Comparison of ENCODE assay signal across 21 mouse cellular contexts in genomic region chr5:35627307-35627840, GRCm38 (mm10). TPM values are rescaled to one million over a fixed set of nuclear protein-coding genes. Genes with fewer than 3 reads are reported as not detected.
DNase-seq lines count a peak whose midpoint lies in the region; ATAC-seq and TF ChIP-seq lines count a peak whose summit lies in the region.
"Had no signal": no experiment of that assay in that cellular context is flagged by ENCODE, and none has a peak within 500 bp of the region (broad histone marks: within the 10 kb centered on the region; RNA-seq: fewer than 3 reads in every experiment).

No protein-coding gene starts in this region.

- H3K4me1 ChIP-seq in liver, adult 2 months (ENCODE audit: control insufficient read depth, insufficient read depth, low read length) = no peaks in the 10 kb centered on the region
- no peaks in the 10 kb centered on the region for H3K4me1 ChIP-seq in liver, embryonic 12.5 days
- H3K4me1 ChIP-seq in thymus, adult 2 months (replicated peaks; ENCODE audit: control insufficient read depth, insufficient read depth, low read length) = no peaks in the 10 kb centered on the region
- H3K4me1 ChIP-seq: hindbrain, embryonic 12.5 days; neural tube, embryonic 13.5 days had no signal

- peak; percentile 60 for TF ChIP-seq CTCF in liver, adult 2 months (IDR thresholded peaks at IDR 0.05; ENCODE audit: low read depth, low read length)
- peak; percentile 43; the same call in 1 of the 2 replicates for TF ChIP-seq CTCF in thymus, adult 2 months (IDR thresholded peaks at IDR 0.05; ENCODE audit: borderline replicate concordance, control insufficient read depth, extremely low read depth, insufficient read depth, low read length, poor library complexity)

- no peaks in the 10 kb centered on the region for H3K9me3 ChIP-seq in liver, embryonic 12.5 days (replicated peaks)
- H3K9me3 ChIP-seq: G1E; heart, embryonic 13.5 days; hindbrain, embryonic 12.5 days; neural tube, embryonic 13.5 days had no signal

- DNase-seq in heart, adult 11 months = peak; percentile 90
- no peak for DNase-seq in heart, postnatal 36 days
- no peak for DNase-seq in liver, adult 2 months (ENCODE audit: extremely low read depth, low read depth, low spot score)
- no peak for DNase-seq in thymus, adult 2 months
- no peak for DNase-seq in thymus, postnatal 14 days
- no peak for DNase-seq in embryo, embryonic 11 days
- DNase-seq: adrenal gland, adult 8-10 months; cerebellum, adult 9-10 months; gastrocnemius, postnatal 14 days; kidney, postnatal 36 days; left cerebral cortex, postnatal 4 days; right cerebral cortex, postnatal 25 days; thymus, postnatal 36 days had no signal

- no peaks in the 10 kb centered on the region for H3K79me2 ChIP-seq in liver, adult 2 months (ENCODE audit: control insufficient read depth, insufficient read depth, low read length)

- intact Hi-C loops in heart, postnatal 36 days (cut with DNase I) = no loop called here

- H3K9ac ChIP-seq in liver, adult 2 months (ENCODE audit: low read depth, low read length) = no peak overlapping the region
- no peak overlapping the region for H3K9ac ChIP-seq in liver, embryonic 12.5 days
- H3K9ac ChIP-seq: heart, embryonic 13.5 days; hindbrain, embryonic 12.5 days; neural tube, embryonic 13.5 days had no signal

- H3K27ac ChIP-seq in liver, adult 2 months (replicated peaks; ENCODE audit: insufficient read depth, low read depth, low read length) = no peak overlapping the region
- no peak overlapping the region for H3K27ac ChIP-seq in liver, embryonic 12.5 days
- no peak overlapping the region for H3K27ac ChIP-seq in thymus, adult 2 months (ENCODE audit: control insufficient read depth, insufficient read depth, low read length)
- H3K27ac ChIP-seq: heart, embryonic 13.5 days; hindbrain, embryonic 12.5 days; neural tube, embryonic 13.5 days had no signal

- no peaks in the 10 kb centered on the region for H3K27me3 ChIP-seq in liver, adult 2 months (ENCODE audit: control insufficient read depth, insufficient read depth, low read length)
- no peaks in the 10 kb centered on the region for H3K27me3 ChIP-seq in liver, embryonic 12.5 days (replicated peaks)
- no peaks in the 10 kb centered on the region for H3K27me3 ChIP-seq in thymus, adult 2 months (ENCODE audit: control insufficient read depth, insufficient read depth, low read length)
- H3K27me3 ChIP-seq: hindbrain, embryonic 12.5 days; neural tube, embryonic 13.5 days had no signal

- no peaks in the 10 kb centered on the region for H3K36me3 ChIP-seq in liver, adult 2 months (ENCODE audit: control insufficient read depth, insufficient read depth, low read length)
- H3K36me3 ChIP-seq in liver, embryonic 12.5 days = no peaks in the 10 kb centered on the region
- no peaks in the 10 kb centered on the region for H3K36me3 ChIP-seq in thymus, adult 2 months (ENCODE audit: control insufficient read depth, insufficient read depth, low read length)
- H3K36me3 ChIP-seq: G1E; heart, embryonic 13.5 days; hindbrain, embryonic 12.5 days; neural tube, embryonic 13.5 days had no signal

- H3K4me3 ChIP-seq in liver, adult 2 months (ENCODE audit: insufficient read depth, low read depth, low read length) = no peak overlapping the region
- no peak overlapping the region for H3K4me3 ChIP-seq in liver, embryonic 12.5 days
- H3K4me3 ChIP-seq in thymus, adult 2 months (ENCODE audit: control insufficient read depth, insufficient read depth, low read length) = no peak overlapping the region
- H3K4me3 ChIP-seq: heart, embryonic 13.5 days; hindbrain, embryonic 12.5 days; neural tube, embryonic 13.5 days had no signal

- WGBS in liver, adult 2 months = 57% methylated on average over 7 of the region's 7 CpGs
- 37% methylated on average over 7 of the region's 7 CpGs for WGBS in liver, embryonic 12.5 days (ENCODE audit: insufficient replicate concordance)
- WGBS in thymus, adult 2 months = 71% methylated on average over 7 of the region's 7 CpGs

- no peak overlapping the region for H3K4me2 ChIP-seq in liver, embryonic 12.5 days
- H3K4me2 ChIP-seq: heart, embryonic 13.5 days; hindbrain, embryonic 12.5 days; neural tube, embryonic 13.5 days had no signal

- no peak for TF ChIP-seq POLR2A in liver, adult 2 months (IDR thresholded peaks at IDR 0.05; ENCODE audit: extremely low read depth, insufficient read depth, low read length)
- TF ChIP-seq POLR2A in thymus, adult 2 months (IDR thresholded peaks at IDR 0.05; ENCODE audit: control insufficient read depth, extremely low read depth, insufficient read depth, low read length, poor library complexity) = no peak

- no peak for ATAC-seq in liver, embryonic 12.5 days
- no peak for ATAC-seq in erythroid progenitor cell, adult 5-6 weeks (replicated peaks; ENCODE audit: low FRiP score, poor library complexity, severe bottlenecking)
- ATAC-seq: forebrain, embryonic 16.5 days; intestine, embryonic 16.5 days had no signal

RNA-seq across cellular contexts. Expression of gene Acox3, which starts 44.5 kb away (rescaled TPM):
- total RNA-seq in heart, postnatal 36 days (2021) = 10 to 100 TPM; 28.0 to 28.6 TPM
- 22.6 and 24.1 TPM in 2 replicates for total RNA-seq in liver, adult 2 months (2014; rRNA removed)
- 18.0 and 22.9 TPM in 2 replicates for polyA plus RNA-seq in liver, adult 2 months (2012; rRNA removed)
- polyA plus RNA-seq in liver, embryonic 12.5 days (2016; fragmentation: Nextera tagmentation; extraction: Ambion mirVana) = 4.1 and 4.4 TPM in 2 replicates
- polyA plus RNA-seq in thymus, adult 2 months (2012; rRNA removed) = 78.2 and 82.6 TPM in 2 replicates
- total RNA-seq in erythroid progenitor cell, adult 5-6 weeks (2015; ENCODE audit: low replicate concordance) = 4.0 and 6.7 TPM in 2 replicates
- 5.6 TPM in 2 replicates for total RNA-seq in erythroid progenitor cell, adult 5-6 weeks (2017; ENCODE audit: low replicate concordance)

RNA-seq across cellular contexts. Expression of gene Htra3, which starts 52.2 kb away (rescaled TPM):
- 100 to 1,000 TPM; 105 to 136 TPM for total RNA-seq in heart, postnatal 36 days (2021)
- total RNA-seq in liver, adult 2 months (2014; rRNA removed) = 0.83 and 1.2 TPM in 2 replicates
- polyA plus RNA-seq in liver, adult 2 months (2012; rRNA removed) = 0.97 and 1.3 TPM in 2 replicates
- 1.2 and 1.4 TPM in 2 replicates for polyA plus RNA-seq in liver, embryonic 12.5 days (2016; fragmentation: Nextera tagmentation; extraction: Ambion mirVana)
- polyA plus RNA-seq in thymus, adult 2 months (2012; rRNA removed) = 24.1 and 37.3 TPM in 2 replicates
- not detected in 2 replicates for total RNA-seq in erythroid progenitor cell, adult 5-6 weeks (2015; ENCODE audit: low replicate concordance)
- total RNA-seq in erythroid progenitor cell, adult 5-6 weeks (2017; ENCODE audit: low replicate concordance) = not detected in 2 replicates
- total RNA-seq: G1E had no signal
- polyA plus RNA-seq: G1E had no signal

RNA-seq across cellular contexts. Expression of gene Trmt44, which starts 52.5 kb away (rescaled TPM):
- 1 to 10 TPM; 1.8 to 2.5 TPM for total RNA-seq in heart, postnatal 36 days (2021)
- 2.1 and 3.2 TPM in 2 replicates for total RNA-seq in liver, adult 2 months (2014; rRNA removed)
- polyA plus RNA-seq in liver, adult 2 months (2012; rRNA removed) = 2.2 and 2.6 TPM in 2 replicates
- 5.0 and 5.3 TPM in 2 replicates for polyA plus RNA-seq in liver, embryonic 12.5 days (2016; fragmentation: Nextera tagmentation; extraction: Ambion mirVana)
- polyA plus RNA-seq in thymus, adult 2 months (2012; rRNA removed) = 9.2 and 9.8 TPM in 2 replicates
- 5.0 and 6.5 TPM in 2 replicates for total RNA-seq in erythroid progenitor cell, adult 5-6 weeks (2015; ENCODE audit: low replicate concordance)
- total RNA-seq in erythroid progenitor cell, adult 5-6 weeks (2017; ENCODE audit: low replicate concordance) = 1.4 and 4.1 TPM in 2 replicates

Comparison
In these comparisons a context has a peak if more than half of its experiments do, and no peak if none do; other contexts are left out.
1. RNA of gene Htra3, which starts 52.2 kb away (total RNA-seq): 105 to 136 TPM in heart, postnatal 36 days; 0.83 to 1.2 TPM in liver, adult 2 months and not detected in erythroid progenitor cell, adult 5-6 weeks; every median in the first group is over 10 times any median in the second.